In the genomic region with DNA sequence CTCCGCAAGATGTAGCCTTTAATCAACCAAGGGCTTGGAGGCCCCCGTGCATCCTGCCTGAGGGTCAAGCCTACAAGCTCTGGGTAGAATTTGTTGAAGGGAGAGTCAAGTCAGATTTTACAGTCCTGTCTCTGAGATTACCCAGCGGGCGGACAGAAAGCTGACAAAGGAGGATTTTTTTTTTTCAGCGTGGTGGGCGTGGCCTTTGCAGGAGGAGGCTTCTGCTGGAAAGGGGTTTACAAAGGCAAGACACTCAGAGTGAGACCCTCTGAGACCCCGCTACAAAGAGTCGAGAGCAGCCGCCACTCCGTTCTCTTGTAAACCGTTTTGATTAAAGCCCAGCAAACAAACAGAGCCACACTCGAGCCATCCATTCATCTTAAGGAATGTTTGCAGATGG, we compare ENCODE assay signal across 11 mouse cellular contexts.
A peak's percentile ranks its signal among the peaks of the same experiment; 100 is the strongest.
DNase-seq lines count a peak whose midpoint lies in the region; ATAC-seq and TF ChIP-seq lines count a peak whose summit lies in the region.
"Had no signal": no experiment of that assay in that cellular context is flagged by ENCODE, and none has a peak within 500 bp of the region (broad histone marks: within the 10 kb centered on the region; RNA-seq: fewer than 3 reads in every experiment).

No protein-coding gene starts in this region.

- no peaks in the 10 kb centered on the region for H3K36me3 ChIP-seq in embryonic facial prominence, embryonic 11.5 days (replicated peaks; ENCODE audit: control insufficient read depth, insufficient read depth, low read depth, low read length)
- no peaks in the 10 kb centered on the region for H3K36me3 ChIP-seq in hindbrain, embryonic 16.5 days (ENCODE audit: control insufficient read depth, insufficient read depth, low read length)
- H3K36me3 ChIP-seq in midbrain, postnatal 0 days (ENCODE audit: insufficient read depth, low read length), result no peaks in the 10 kb centered on the region

- WGBS in embryonic facial prominence, embryonic 11.5 days, result 26% methylated on average over 12 of the region's 12 CpGs
- WGBS in hindbrain, embryonic 16.5 days, result 17% methylated on average over 12 of the region's 12 CpGs
- 7% methylated on average over 12 of the region's 12 CpGs for WGBS in midbrain, postnatal 0 days

- H3K9ac ChIP-seq in embryonic facial prominence, embryonic 11.5 days (replicated peaks; ENCODE audit: low read length), result no peak overlapping the region
- no peak overlapping the region for H3K9ac ChIP-seq in hindbrain, embryonic 16.5 days (ENCODE audit: low read depth, low read length)
- 0 out of 2 replicates have a peak overlapping the region, but pooled peaks have one; percentile 8 for H3K9ac ChIP-seq in midbrain, postnatal 0 days (replicated peaks; ENCODE audit: low read length, poor library complexity, severe bottlenecking)
- H3K9ac ChIP-seq: liver, embryonic 14.5 days had no signal

- no peak overlapping the region for H3K4me2 ChIP-seq in embryonic facial prominence, embryonic 11.5 days (ENCODE audit: low read depth, low read length)
- H3K4me2 ChIP-seq in hindbrain, embryonic 16.5 days (ENCODE audit: low read length), result peak overlapping the region; percentile 29
- H3K4me2 ChIP-seq in midbrain, postnatal 0 days (ENCODE audit: low read depth, low read length, poor library complexity, severe bottlenecking), result peak overlapping the region; percentile 30

- no peak for ATAC-seq in embryonic facial prominence, embryonic 11.5 days (replicated peaks; ENCODE audit: insufficient number of reproducible peaks, low FRiP score, low TSS enrichment, low read depth)
- ATAC-seq in hindbrain, embryonic 16.5 days, result no peak
- ATAC-seq in midbrain, postnatal 0 days (ENCODE audit: low FRiP score), result no peak

- no peak overlapping the region for H3K4me3 ChIP-seq in embryonic facial prominence, embryonic 11.5 days (ENCODE audit: low read depth, low read length)
- no peak overlapping the region for H3K4me3 ChIP-seq in hindbrain, embryonic 16.5 days (ENCODE audit: low read length)
- H3K4me3 ChIP-seq in midbrain, postnatal 0 days (ENCODE audit: low read depth, low read length), result no peak overlapping the region

- TF ChIP-seq CTCF in midbrain, postnatal 0 days (IDR thresholded peaks at IDR 0.05), result no peak

- intact Hi-C loops in heart, postnatal 14 days (cut with DNase I), result no loop called here

- H3K27ac ChIP-seq in embryonic facial prominence, embryonic 11.5 days (replicated peaks; ENCODE audit: low read depth, low read length), result no peak overlapping the region
- no peak overlapping the region for H3K27ac ChIP-seq in hindbrain, embryonic 16.5 days (ENCODE audit: low read depth, low read length)
- no peak overlapping the region for H3K27ac ChIP-seq in midbrain, postnatal 0 days (ENCODE audit: low read depth, low read length)
- H3K27ac ChIP-seq: liver, embryonic 14.5 days had no signal

- DNase-seq in heart, adult 11 months, result peak; percentile 70
- no peak for DNase-seq in heart, postnatal 14 days
- DNase-seq in embryonic facial prominence, embryonic 11.5 days (ENCODE audit: low spot score), result peak; percentile 12
- DNase-seq in midbrain, postnatal 0 days (ENCODE audit: low spot score), result no peak
- no peak for DNase-seq in left cerebral cortex, adult 8-10 months (ENCODE audit: low spot score in 2 of 2)
- DNase-seq in gastrocnemius, postnatal 25 days, result no peak
- DNase-seq in spleen, adult 18-20 months, result no peak
- DNase-seq: cerebellum, adult 18-20 months; kidney, adult 18-20 months had no signal

- H3K4me1 ChIP-seq in embryonic facial prominence, embryonic 11.5 days (ENCODE audit: control insufficient read depth, insufficient read depth, low read length), result peaks cover 2% of the 10 kb centered on the region; the same call in 1 of the 2 replicates
- H3K4me1 ChIP-seq in hindbrain, embryonic 16.5 days (ENCODE audit: control insufficient read depth, insufficient read depth, low read depth, low read length), result no peaks in the 10 kb centered on the region
- H3K4me1 ChIP-seq in midbrain, postnatal 0 days (ENCODE audit: insufficient read depth, low read length), result peaks cover 4% of the 10 kb centered on the region; the same call in 1 of the 2 replicates

- H3K9me3 ChIP-seq in embryonic facial prominence, embryonic 11.5 days (replicated peaks; ENCODE audit: control insufficient read depth, low read length), result no peaks in the 10 kb centered on the region
- H3K9me3 ChIP-seq in hindbrain, embryonic 16.5 days (ENCODE audit: control insufficient read depth, low read length), result no peaks in the 10 kb centered on the region
- H3K9me3 ChIP-seq in midbrain, postnatal 0 days (ENCODE audit: low read length), result no peaks in the 10 kb centered on the region

- H3K27me3 ChIP-seq in embryonic facial prominence, embryonic 11.5 days (ENCODE audit: control insufficient read depth, insufficient read depth, low read length), result no peaks in the 10 kb centered on the region
- no peaks in the 10 kb centered on the region for H3K27me3 ChIP-seq in hindbrain, embryonic 16.5 days (replicated peaks; ENCODE audit: control insufficient read depth, insufficient read depth, low read length)
- H3K27me3 ChIP-seq in midbrain, postnatal 0 days (ENCODE audit: insufficient read depth, low read length), result no peaks in the 10 kb centered on the region

Comparison
In these comparisons a context has a peak if more than half of its experiments do, and no peak if none do; other contexts are left out.
1. DNase-seq: peak in heart, adult 11 months (single experiment) and embryonic facial prominence, embryonic 11.5 days (single experiment); none in heart, postnatal 14 days (0 of 2), midbrain, postnatal 0 days (single experiment), left cerebral cortex, adult 8-10 months (0 of 2), gastrocnemius, postnatal 25 days (single experiment) and spleen, adult 18-20 months (0 of 2).